Mouse (Mus musculus) activated CD4-positive, CD25-positive, alpha-beta regulatory T cell, adult 4 months (primary cell): ENCODE measurements around the gene Ubxn6. TPM values are rescaled to one million over a fixed set of nuclear protein-coding genes. Genes with fewer than 3 reads are reported as not detected.
"Not testable (repeated sequence)": the region's sequence is repeated elsewhere in the genome, so short reads cannot be mapped to it uniquely, and the experiment has no call there.

Experiments used
- ATAC-seq: one replicate; pipeline ENCODE4 v1.8.0; 2017
- polyA plus RNA-seq, 2 experiments: library from polyadenylated mRNA; unstranded; fragments of 100-300 nt; shearing (Covaris generic); gene quantifications; one replicate each; pipeline ENCODE4 v1.2.1; 2017

Gene Ubxn6
- 10 to 100 TPM; 33.8 to 42.1 TPM for polyA plus RNA-seq

- ATAC-seq, result peak; percentile 49
These were observed at the start of gene Ubxn6 for GRCm38 (mm10) chr17:56074827-56075208. Gene Ubxn6, minus strand, starts transcription at chr17:56075028.

- no peak for ATAC-seq
These were observed 49.0 kb upstream of the Ubxn6 start for GRCm38 (mm10) chr17:56123681-56124340.

GRCm38 (mm10) chr17:56123161-56123560 lies 48.3 kb upstream of the Ubxn6 start:
- ATAC-seq, result no peak

GRCm38 (mm10) chr17:56121826-56122225 lies 47.0 kb upstream of the Ubxn6 start, which contains the start of gene Lrg1:
Gene Lrg1, minus strand, starts transcription at chr17:56122001.
- no peak for ATAC-seq

GRCm38 (mm10) chr17:56119981-56120880 lies 45.4 kb upstream of the Ubxn6 start:
- no peak for ATAC-seq

- ATAC-seq, result no peak
These were observed 44.6 kb upstream of the Ubxn6 start for GRCm38 (mm10) chr17:56119431-56119830.

GRCm38 (mm10) chr17:56117251-56117710 lies 42.5 kb upstream of the Ubxn6 start, which contains the start of gene Plin5:
Gene Plin5, minus strand, starts transcription at chr17:56117596.
- no peak for ATAC-seq

- ATAC-seq, result no peak
These were observed 41.4 kb upstream of the Ubxn6 start for GRCm38 (mm10) chr17:56116193-56116592.

- no peak for ATAC-seq
These were observed 37.9 kb upstream of the Ubxn6 start for GRCm38 (mm10) chr17:56112743-56113142.

- no peak for ATAC-seq
These were observed 37.0 kb upstream of the Ubxn6 start for GRCm38 (mm10) chr17:56111864-56112263.

- ATAC-seq, result no peak
These were observed 36.2 kb upstream of the Ubxn6 start for GRCm38 (mm10) chr17:56111021-56111420.

GRCm38 (mm10) chr17:56110571-56110970 lies 35.7 kb upstream of the Ubxn6 start:
- no peak for ATAC-seq

- no peak for ATAC-seq
These were observed 34.6 kb upstream of the Ubxn6 start, which contains the start of gene Plin4 for GRCm38 (mm10) chr17:56109219-56110051. Gene Plin4, minus strand, starts transcription at chr17:56109803.

- ATAC-seq, result no peak
These were observed 33.7 kb upstream of the Ubxn6 start for GRCm38 (mm10) chr17:56108334-56109044.

GRCm38 (mm10) chr17:56107736-56108135 lies 32.9 kb upstream of the Ubxn6 start:
- no peak for ATAC-seq

GRCm38 (mm10) chr17:56106981-56107380 lies 32.2 kb upstream of the Ubxn6 start:
- no peak for ATAC-seq

GRCm38 (mm10) chr17:56106436-56106835 lies 31.6 kb upstream of the Ubxn6 start:
- ATAC-seq, result not testable (repeated sequence)

- not testable (repeated sequence) for ATAC-seq
These were observed 30.0 kb upstream of the Ubxn6 start for GRCm38 (mm10) chr17:56104821-56105220.

- no peak for ATAC-seq
These were observed 28.8 kb upstream of the Ubxn6 start for GRCm38 (mm10) chr17:56103465-56104285.

GRCm38 (mm10) chr17:56102927-56103326 lies 28.1 kb upstream of the Ubxn6 start:
- ATAC-seq, result no peak

GRCm38 (mm10) chr17:56102158-56102557 lies 27.3 kb upstream of the Ubxn6 start:
- no peak for ATAC-seq
